Mouse (Mus musculus) forebrain, embryonic 16.5 days (tissue): ENCODE results near the gene Espnl. TPM values are rescaled to one million over a fixed set of nuclear protein-coding genes. Genes with fewer than 3 reads are reported as not detected.

ENCODE experiments used
- ATAC-seq: fragments of 200-750 bp; cut with Nextera tagmentation; 2 replicates; pipeline ENCODE4 v1.8.0; 2017; ENCODE audit warnings: mild to moderate bottlenecking, moderate library complexity
- H3K27ac ChIP-seq: fragments of 300-500 bp; sonication (generic); 2 replicates; pipeline ENCODE4 v1.5.1; 2014; ENCODE audit warnings: low read length, control low read depth
- H3K27me3 ChIP-seq: fragments of 300-500 bp; sonication (generic); replicated peaks from 2 replicates; pipeline ENCODE4 v1.6.1; 2014; ENCODE audit warnings: low read length; ENCODE audit not compliant: control insufficient read depth, insufficient read depth
- H3K36me3 ChIP-seq: fragments of 300-500 bp; sonication (generic); 2 replicates; pipeline ENCODE4 v1.6.1; 2014; ENCODE audit not compliant: control insufficient read depth, insufficient read depth
- H3K4me1 ChIP-seq: fragments of 300-500 bp; sonication (generic); replicated peaks from 2 replicates; pipeline ENCODE4 v1.6.1; 2014; ENCODE audit warnings: low read length; ENCODE audit not compliant: control insufficient read depth, insufficient read depth
- H3K4me2 ChIP-seq: fragments of 300-500 bp; sonication (generic); 2 replicates; pipeline ENCODE4 v1.6.1; 2014; ENCODE audit warnings: mild to moderate bottlenecking, low read length, control low read depth
- H3K4me3 ChIP-seq: fragments of 300-500 bp; sonication (generic); replicated peaks from 2 replicates; pipeline ENCODE4 v1.5.1; 2014; ENCODE audit warnings: mild to moderate bottlenecking, low read length, control low read depth
- H3K9ac ChIP-seq: fragments of 300-500 bp; sonication (generic); replicated peaks from 2 replicates; pipeline ENCODE4 v1.6.1; 2014; ENCODE audit warnings: low read depth, low read length, control low read depth
- H3K9me3 ChIP-seq: fragments of 300-500 bp; sonication (generic); 2 replicates; pipeline ENCODE4 v1.6.1; 2016; ENCODE audit warnings: low read length; ENCODE audit not compliant: control insufficient read depth
- WGBS: fragments of 180-500 bp; shearing (Covaris S2); extraction: QIAGEN DNeasy Blood & Tissue Kit; methylation state at CpG from one replicate; pipeline ENCODE4 v1.1.7; 2014; 5-methylcytosine and 5-hydroxymethylcytosine counted together
- polyA plus RNA-seq: library from polyadenylated mRNA; unstranded; fragments of >200 nt; fragmentation: Nextera tagmentation; extraction: Ambion mirVana; gene quantifications from 2 replicates; pipeline ENCODE4 v1.2.1, GENCODE M21; 2015

Gene Espnl
- 0.08 and 0.14 TPM in 2 replicates for polyA plus RNA-seq

DNA sequence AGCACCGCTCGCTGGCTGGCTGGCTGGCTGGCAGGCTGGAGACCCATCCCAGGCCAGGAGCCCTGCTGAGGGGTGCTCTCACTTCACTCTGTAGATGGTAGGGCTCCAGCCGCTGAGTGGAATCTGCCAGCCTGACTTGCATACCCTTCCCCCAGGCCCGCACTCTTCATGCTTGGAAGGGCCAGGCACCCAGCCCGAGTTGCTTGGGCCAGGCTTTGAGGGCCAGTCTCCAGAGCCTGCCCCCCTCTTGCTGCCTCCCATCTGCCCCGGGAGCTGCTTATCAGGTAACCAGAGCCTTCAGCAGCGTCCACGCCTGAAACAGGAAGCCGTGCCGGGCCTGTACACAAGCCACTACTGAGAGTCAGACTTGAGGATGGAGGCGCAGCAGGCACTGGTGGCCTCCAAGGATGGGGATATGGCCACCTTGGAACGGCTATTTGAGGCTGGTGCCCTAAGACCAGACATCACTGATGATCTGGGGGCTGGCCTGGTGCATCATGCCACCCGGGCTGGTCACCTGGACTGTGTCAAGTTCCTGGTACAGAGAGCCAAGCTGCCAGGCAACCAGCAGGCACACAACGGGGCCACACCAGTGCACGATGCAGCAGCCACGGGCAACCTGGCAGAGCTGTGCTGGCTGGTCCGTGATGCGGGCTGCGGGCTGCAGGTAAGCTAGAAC lies at the start of gene Espnl:
Espnl (plus strand) TSS at position 316 of the 679 bp plus-strand sequence.
- Histone ChIP-seq H3K36me3 (no peaks in the 10 kb centered on the region), H3K27ac (no peak within 1 kb of the TSS), H3K4me1 (no peaks in the 10 kb centered on the region), H3K27me3 (no peaks in the 10 kb centered on the region), H3K9ac (no peak within 1 kb of the TSS), H3K4me2 (no peak within 1 kb of the TSS), H3K9me3 (no peaks in the 10 kb centered on the region), H3K4me3 (no peak within 1 kb of the TSS)
- no peak for ATAC-seq
- WGBS, result 81% methylated on average over 19 of the region's 19 CpGs

DNA sequence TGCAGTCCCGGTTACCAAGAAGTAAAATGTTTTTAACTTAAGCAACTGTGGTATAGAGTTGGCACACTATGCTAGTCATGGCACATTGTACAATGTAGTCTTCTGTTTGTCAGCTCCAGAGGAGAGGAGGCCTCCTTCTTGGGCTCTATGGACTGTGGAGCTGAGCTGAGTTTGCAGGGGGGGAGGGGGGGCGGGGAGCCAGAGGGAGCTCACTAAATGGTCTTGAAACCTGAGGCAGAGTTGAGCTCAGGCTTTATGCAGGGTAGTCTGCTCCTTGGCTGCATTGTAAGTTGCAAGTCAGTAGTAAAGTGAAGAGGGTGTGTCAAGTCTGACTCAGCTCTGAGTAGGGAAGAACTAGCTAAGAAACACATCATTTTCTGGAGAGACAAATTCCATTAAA lies 49.6 kb upstream of the Espnl start:
- Histone ChIP-seq H3K9me3 (no peaks in the 10 kb centered on the region), H3K36me3 (no peaks in the 10 kb centered on the region; the same call in 1 of the 2 replicates), H3K27ac (no peak overlapping the region), H3K4me2 (no peak overlapping the region), H3K9ac (no peak overlapping the region), H3K4me1 (no peaks in the 10 kb centered on the region), H3K27me3 (no peaks in the 10 kb centered on the region), H3K4me3 (no peak overlapping the region)
- 75% methylated on average over 2 of the region's 2 CpGs for WGBS
- ATAC-seq, result no peak

DNA sequence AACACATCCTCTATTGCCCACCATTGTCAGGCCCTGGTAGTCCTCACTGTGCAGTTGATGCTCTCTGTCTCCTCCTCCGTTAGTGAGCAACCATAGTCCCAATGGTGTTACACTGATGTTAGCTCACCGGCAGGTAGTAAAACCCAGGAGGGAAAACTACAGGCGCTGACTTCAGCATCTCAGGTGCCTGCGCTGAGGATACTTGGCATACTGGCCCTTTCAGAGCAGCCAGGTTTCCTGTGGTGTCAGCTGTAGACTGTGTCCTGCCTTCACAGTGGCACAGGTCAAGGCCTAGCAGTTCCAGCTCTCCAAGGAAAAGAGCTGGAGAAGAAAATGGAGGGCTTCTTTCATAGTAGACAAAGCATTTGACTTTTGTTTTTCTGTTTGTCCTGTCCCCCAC lies 45.3 kb upstream of the Espnl start:
- WGBS, result 93% methylated on average over 4 of the region's 4 CpGs
- Histone ChIP-seq H3K4me3 (no peak overlapping the region), H3K4me2 (no peak overlapping the region), H3K9me3 (no peaks in the 10 kb centered on the region), H3K27ac (no peak overlapping the region), H3K9ac (no peak overlapping the region), H3K4me1 (no peaks in the 10 kb centered on the region), H3K36me3 (peaks cover 12% of the 10 kb centered on the region), H3K27me3 (no peaks in the 10 kb centered on the region)
- ATAC-seq, result no peak

DNA sequence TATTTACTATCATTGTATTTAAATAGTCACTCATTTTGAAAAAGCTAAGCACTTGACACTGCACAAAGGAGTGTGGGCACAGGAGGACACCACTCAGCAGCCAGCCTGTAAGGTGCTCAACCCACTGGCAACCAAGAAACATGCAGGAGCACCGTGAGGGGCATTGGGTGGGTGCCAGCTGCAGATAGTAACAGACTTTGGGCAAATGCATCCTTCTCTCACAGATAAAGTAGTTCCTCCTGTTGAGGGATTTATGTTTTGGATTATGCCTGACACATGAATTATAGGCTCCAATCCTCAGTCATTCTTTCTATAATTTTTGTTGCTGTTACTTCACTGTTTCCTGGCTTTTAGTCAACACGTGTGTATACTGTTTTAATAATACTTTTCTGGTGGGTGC lies 44.4 kb upstream of the Espnl start:
- Histone ChIP-seq H3K4me1 (no peaks in the 10 kb centered on the region), H3K9me3 (no peaks in the 10 kb centered on the region), H3K4me2 (no peak overlapping the region), H3K27ac (no peak overlapping the region), H3K4me3 (no peak overlapping the region), H3K36me3 (peaks cover 12% of the 10 kb centered on the region), H3K27me3 (no peaks in the 10 kb centered on the region), H3K9ac (no peak overlapping the region)
- 83% methylated on average over 2 of the region's 2 CpGs for WGBS
- no peak for ATAC-seq

DNA sequence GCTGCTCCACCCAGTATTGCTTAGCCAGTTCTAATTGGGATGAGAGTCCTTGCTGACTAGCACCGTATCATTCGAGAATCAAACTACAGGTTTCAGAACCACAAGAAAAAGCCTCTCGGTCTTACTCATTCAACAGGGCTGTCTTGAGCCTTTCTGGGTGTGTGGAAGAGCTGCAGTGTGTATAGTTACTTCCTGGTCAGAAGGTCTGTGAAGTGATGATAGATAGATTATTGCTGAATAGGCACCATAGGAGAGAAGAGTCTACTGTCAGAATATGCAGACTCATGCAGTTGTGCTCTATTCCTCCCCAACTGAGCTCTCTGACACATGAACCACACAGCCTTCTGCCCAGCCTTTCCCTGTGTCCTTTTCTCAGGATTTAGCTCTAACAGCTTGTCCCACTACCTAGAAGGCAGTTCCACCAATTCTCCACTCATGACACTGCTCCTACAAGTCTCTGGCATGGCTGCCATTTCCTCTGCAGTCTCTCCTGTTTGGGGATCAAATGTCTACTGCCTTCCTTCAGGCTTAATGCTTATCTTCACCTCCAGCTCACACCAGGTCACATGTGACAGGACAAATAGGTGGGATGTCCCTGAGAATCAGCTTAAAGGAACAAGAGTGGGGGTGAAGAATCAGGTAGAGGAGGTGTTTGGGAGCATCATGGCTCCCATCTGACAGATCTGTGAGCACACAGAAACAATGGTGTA lies 43.3 kb upstream of the Espnl start:
- no peak overlapping the region for H3K4me2 ChIP-seq
- no peaks in the 10 kb centered on the region for H3K27me3 ChIP-seq
- no peak overlapping the region for H3K27ac ChIP-seq
- H3K4me3 ChIP-seq, result no peak overlapping the region
- peaks cover 12% of the 10 kb centered on the region for H3K36me3 ChIP-seq
- H3K9ac ChIP-seq, result no peak overlapping the region
- ATAC-seq, result no peak
- H3K4me1 ChIP-seq, result no peaks in the 10 kb centered on the region
- H3K9me3 ChIP-seq, result no peaks in the 10 kb centered on the region
- WGBS, result 99% methylated on average over 3 of the region's 3 CpGs

DNA sequence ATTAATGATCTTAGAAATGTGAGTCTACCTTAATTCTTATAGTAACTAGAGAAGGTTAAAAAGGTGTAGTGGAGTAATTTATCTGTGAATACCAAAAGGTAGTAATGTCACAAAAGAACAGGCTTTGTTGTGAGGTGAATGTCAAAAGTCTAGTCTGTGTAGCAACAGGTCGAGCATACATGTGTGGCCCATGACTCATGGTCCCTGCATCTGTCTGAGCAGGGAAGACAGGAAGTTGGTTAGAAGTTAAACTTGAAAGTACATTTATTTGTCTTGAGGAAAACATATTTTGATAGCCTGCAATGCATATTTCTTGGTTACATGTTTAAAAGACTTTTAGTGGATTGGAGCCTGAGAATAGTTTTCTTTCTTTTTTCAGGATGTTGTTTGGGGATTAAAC lies 42.7 kb upstream of the Espnl start:
- Histone ChIP-seq H3K4me1 (no peaks in the 10 kb centered on the region), H3K4me2 (no peak overlapping the region), H3K4me3 (no peak overlapping the region), H3K36me3 (peaks cover 12% of the 10 kb centered on the region), H3K27me3 (no peaks in the 10 kb centered on the region), H3K9me3 (no peaks in the 10 kb centered on the region), H3K27ac (no peak overlapping the region), H3K9ac (no peak overlapping the region)
- ATAC-seq, result no peak
- WGBS, result 85% methylated on average over 1 of the region's 1 CpGs

DNA sequence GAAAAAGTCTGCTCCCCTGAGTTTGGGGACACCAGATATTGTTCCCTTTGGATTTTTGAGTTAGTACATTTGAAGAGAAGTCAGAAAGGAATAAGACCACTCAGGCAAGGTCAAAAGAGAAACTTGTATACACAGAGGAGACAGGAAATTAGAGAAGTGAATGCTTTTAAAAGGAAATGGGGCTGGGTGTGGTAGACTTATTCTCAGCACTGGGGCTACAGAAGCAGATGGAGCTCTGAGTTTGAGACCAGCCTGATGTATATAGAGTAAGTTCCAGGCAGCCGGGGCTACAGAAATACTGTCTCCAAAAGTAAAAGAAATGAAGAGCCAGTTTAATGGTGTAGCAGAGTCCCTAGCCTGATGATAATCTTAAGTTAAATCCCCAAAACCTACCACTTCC lies 39.3 kb upstream of the Espnl start:
- Histone ChIP-seq H3K4me3 (no peak overlapping the region), H3K4me1 (no peaks in the 10 kb centered on the region), H3K36me3 (peaks cover 16% of the 10 kb centered on the region), H3K4me2 (no peak overlapping the region), H3K27me3 (no peaks in the 10 kb centered on the region), H3K9ac (no peak overlapping the region), H3K9me3 (no peaks in the 10 kb centered on the region), H3K27ac (no peak overlapping the region)
- ATAC-seq, result no peak
- 88% methylated on average over 1 of the region's 1 CpGs for WGBS

DNA sequence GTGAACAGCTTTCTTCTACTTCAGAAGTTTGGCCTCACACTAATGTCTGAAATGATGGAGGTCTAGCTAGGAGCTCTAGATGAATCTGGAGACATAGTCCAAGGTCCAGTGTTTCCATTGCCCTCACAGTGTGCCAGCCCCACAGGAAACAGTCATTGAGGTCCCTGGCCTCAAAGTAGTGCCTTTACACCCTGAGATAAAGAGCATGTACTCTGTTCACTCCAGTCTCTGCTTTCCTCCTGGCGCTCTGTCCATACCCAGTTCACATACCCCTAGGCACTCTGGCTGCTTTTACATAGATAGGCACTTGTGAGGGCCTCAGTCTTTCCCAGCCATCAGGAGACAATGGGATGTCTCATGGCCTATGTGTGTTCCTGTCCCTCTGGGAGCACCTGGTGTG lies 32.5 kb upstream of the Espnl start:
- H3K4me3 ChIP-seq, result no peak overlapping the region
- no peak for ATAC-seq
- H3K4me1 ChIP-seq, result no peaks in the 10 kb centered on the region
- WGBS, result 97% methylated on average over 1 of the region's 1 CpGs
- no peak overlapping the region for H3K27ac ChIP-seq
- H3K4me2 ChIP-seq, result no peak overlapping the region
- no peaks in the 10 kb centered on the region for H3K27me3 ChIP-seq
- H3K9ac ChIP-seq, result no peak overlapping the region
- H3K36me3 ChIP-seq, result peaks cover 5% of the 10 kb centered on the region; the same call in 1 of the 2 replicates
- H3K9me3 ChIP-seq, result no peaks in the 10 kb centered on the region

DNA sequence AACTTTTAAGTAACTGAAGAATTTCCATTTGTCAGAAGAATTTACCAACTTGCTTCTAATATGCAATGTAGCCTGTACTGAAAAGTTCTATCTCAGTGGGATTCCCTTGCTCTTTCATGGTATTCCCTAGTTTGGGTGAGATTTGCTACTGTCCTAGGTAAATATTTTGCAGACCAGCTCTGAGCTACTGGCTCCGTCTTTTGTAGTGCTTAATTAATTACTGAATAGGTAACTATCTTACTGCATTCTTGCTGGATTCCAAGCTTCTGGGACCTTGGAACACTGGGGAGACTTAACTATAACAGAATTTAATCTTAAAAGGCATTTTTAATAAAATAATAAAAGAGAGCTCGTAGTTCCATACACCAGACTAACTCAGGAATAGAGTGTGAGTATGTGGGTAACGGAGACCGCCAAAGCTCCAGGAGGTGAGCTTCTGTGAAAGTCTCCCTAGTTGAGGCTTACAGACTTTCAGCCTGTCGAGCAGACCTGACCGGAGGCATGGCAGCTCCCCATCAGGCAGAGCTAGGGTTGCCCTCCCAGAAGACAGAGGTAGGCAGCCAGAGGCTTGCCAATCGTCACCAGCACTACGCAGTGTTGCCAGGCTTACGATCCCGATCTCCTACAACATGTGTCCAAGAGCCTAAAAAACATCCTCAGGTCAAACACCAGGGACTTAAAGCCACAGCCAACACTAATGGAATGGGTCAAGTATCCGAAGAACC lies 29.6 kb upstream of the Espnl start:
- Histone ChIP-seq H3K27ac (no peak overlapping the region), H3K4me3 (no peak overlapping the region), H3K9ac (no peak overlapping the region), H3K36me3 (no peaks in the 10 kb centered on the region), H3K27me3 (no peaks in the 10 kb centered on the region), H3K9me3 (no peaks in the 10 kb centered on the region), H3K4me2 (no peak overlapping the region), H3K4me1 (no peaks in the 10 kb centered on the region)
- 95% methylated on average over 11 of the region's 11 CpGs for WGBS
- no peak for ATAC-seq
